7 mouse cellular contexts compared by ENCODE assay signal in the genomic region with DNA sequence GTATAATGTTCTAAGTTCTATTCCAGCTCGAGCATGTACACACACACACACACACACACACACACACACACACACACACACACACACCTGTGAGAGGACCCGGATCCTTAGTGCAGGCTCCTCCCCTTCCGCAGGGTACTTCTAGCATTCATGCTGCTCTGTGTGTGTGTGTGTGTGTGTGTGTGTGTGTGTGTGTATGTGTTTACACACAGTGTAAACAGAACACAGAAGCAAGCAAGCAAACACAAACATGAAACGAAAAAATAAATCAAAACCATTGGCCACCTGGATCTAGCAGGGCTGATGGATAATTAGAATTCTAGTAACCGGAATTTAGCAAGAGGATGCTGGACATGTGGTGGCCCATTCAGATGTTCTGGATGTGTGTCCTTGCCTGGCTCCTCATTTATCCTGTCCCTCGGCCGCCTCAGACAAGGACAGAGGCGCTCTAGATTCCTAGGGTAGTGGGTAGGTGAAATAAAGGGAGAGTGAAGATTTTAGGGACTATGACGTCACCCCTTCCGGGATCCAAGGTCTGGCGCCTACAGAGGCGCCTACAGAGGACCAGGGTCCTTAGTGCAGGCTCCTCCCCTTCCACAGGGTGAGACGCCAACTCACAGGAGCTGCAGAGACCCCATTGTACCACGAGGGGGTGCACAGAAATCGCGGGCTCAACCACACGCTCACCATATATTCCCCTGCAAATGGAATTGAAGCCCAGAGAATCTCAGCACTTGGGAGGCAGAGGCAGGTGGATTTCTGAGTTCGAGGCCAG. TPM values are rescaled to one million over a fixed set of nuclear protein-coding genes. Genes with fewer than 3 reads are reported as not detected.
DNase-seq lines count a peak whose midpoint lies in the region; ATAC-seq and TF ChIP-seq lines count a peak whose summit lies in the region.

No protein-coding gene starts in this region.

- no peaks in the 10 kb centered on the region for H3K36me3 ChIP-seq in intestine, embryonic 15.5 days
- no peaks in the 10 kb centered on the region for H3K36me3 ChIP-seq in limb, embryonic 10.5 days
- 0 out of 2 replicates have a peak, but pooled peaks cover 2% of the 10 kb centered on the region for H3K36me3 ChIP-seq in midbrain, embryonic 13.5 days
- no peaks in the 10 kb centered on the region for H3K36me3 ChIP-seq in small intestine, adult 2 months (ENCODE audit: control insufficient read depth, insufficient read depth, low read length)

- peak; percentile 77 for ATAC-seq in intestine, embryonic 15.5 days
- ATAC-seq in midbrain, embryonic 13.5 days = peak; percentile 57

- WGBS in intestine, embryonic 15.5 days = 22% methylated on average over 18 of the region's 18 CpGs
- 29% methylated on average over 18 of the region's 18 CpGs for WGBS in limb, embryonic 10.5 days
- WGBS in midbrain, embryonic 13.5 days = 27% methylated on average over 18 of the region's 18 CpGs
- WGBS in small intestine, adult 2 months = 16% methylated on average over 18 of the region's 18 CpGs

- peaks cover 2% of the 10 kb centered on the region; the same call in 1 of the 2 replicates for H3K4me1 ChIP-seq in cortical plate, adult 2 months (ENCODE audit: control insufficient read depth, insufficient read depth, low read length)
- peaks cover 37% of the 10 kb centered on the region for H3K4me1 ChIP-seq in intestine, embryonic 15.5 days (replicated peaks)
- H3K4me1 ChIP-seq in limb, embryonic 10.5 days = peaks cover 31% of the 10 kb centered on the region
- H3K4me1 ChIP-seq in midbrain, embryonic 13.5 days (replicated peaks) = peaks cover 65% of the 10 kb centered on the region
- H3K4me1 ChIP-seq in small intestine, adult 2 months (ENCODE audit: control insufficient read depth, insufficient read depth, insufficient read length, low read length) = no peaks in the 10 kb centered on the region; the same call in 1 of the 2 replicates

- H3K27ac ChIP-seq in cortical plate, adult 2 months (ENCODE audit: insufficient read depth, low read length) = 0 out of 2 replicates have a peak overlapping the region, but pooled peaks have one; percentile 7
- H3K27ac ChIP-seq in intestine, embryonic 15.5 days = no peak overlapping the region
- H3K27ac ChIP-seq in limb, embryonic 10.5 days = no peak overlapping the region
- H3K27ac ChIP-seq in midbrain, embryonic 13.5 days = peak overlapping the region; percentile 56
- H3K27ac ChIP-seq in small intestine, adult 2 months (ENCODE audit: insufficient read depth, low read depth, low read length) = no peak overlapping the region

- no peak overlapping the region; the same call in 1 of the 2 replicates for H3K4me2 ChIP-seq in intestine, embryonic 15.5 days (replicated peaks)
- 0 out of 2 replicates have a peak overlapping the region, but pooled peaks have one; percentile 13 for H3K4me2 ChIP-seq in midbrain, embryonic 13.5 days (replicated peaks)

- TF ChIP-seq CTCF in cortical plate, adult 2 months (IDR thresholded peaks at IDR 0.05; ENCODE audit: extremely low read depth, insufficient read depth, low read length) = peak; percentile 73
- TF ChIP-seq CTCF in small intestine, adult 2 months (IDR thresholded peaks at IDR 0.05; ENCODE audit: extremely low read depth, insufficient read length, insufficient replicate concordance, low read depth, low read length) = peak; percentile 68

- no peak overlapping the region for H3K9ac ChIP-seq in intestine, embryonic 15.5 days
- no peak overlapping the region for H3K9ac ChIP-seq in midbrain, embryonic 13.5 days (replicated peaks)

- intact Hi-C loops in gastrocnemius, postnatal 36 days (cut with DNase I) = loop anchor here (1.0 to 2.0 kb wide), 3 partner anchors 18 to 116 kb away; no protein-coding TSS in a partner anchor

- DNase-seq in adipocyte (ENCODE audit: low spot score) = peak; percentile 44
- DNase-seq in gastrocnemius, postnatal 36 days = peak; percentile 61 to 77
- peak; percentile 86 for DNase-seq in limb, embryonic 10.5 days (ENCODE audit: low spot score)

- no peak for TF ChIP-seq POLR2A in cortical plate, adult 2 months (IDR thresholded peaks at IDR 0.05; ENCODE audit: extremely low read depth, insufficient read depth, low read length)
- no peak for TF ChIP-seq POLR2A in small intestine, adult 2 months (IDR thresholded peaks at IDR 0.05; ENCODE audit: low read depth, low read length)

- no peak overlapping the region for H3K4me3 ChIP-seq in cortical plate, adult 2 months (ENCODE audit: insufficient read depth, low read length)
- no peak overlapping the region for H3K4me3 ChIP-seq in intestine, embryonic 15.5 days (replicated peaks)
- no peak overlapping the region for H3K4me3 ChIP-seq in limb, embryonic 10.5 days
- H3K4me3 ChIP-seq in midbrain, embryonic 13.5 days (replicated peaks) = no peak overlapping the region
- H3K4me3 ChIP-seq in small intestine, adult 2 months (ENCODE audit: low read depth, low read length) = no peak overlapping the region

- H3K27me3 ChIP-seq in intestine, embryonic 15.5 days (replicated peaks) = peaks cover 26% of the 10 kb centered on the region
- H3K27me3 ChIP-seq in limb, embryonic 10.5 days (ENCODE audit: low read depth, poor library complexity, severe bottlenecking) = peaks cover 40% of the 10 kb centered on the region
- peaks cover 35% of the 10 kb centered on the region for H3K27me3 ChIP-seq in midbrain, embryonic 13.5 days
- peaks cover 17% of the 10 kb centered on the region for H3K27me3 ChIP-seq in small intestine, adult 2 months (ENCODE audit: control insufficient read depth, insufficient read depth, low read length)

- H3K9me3 ChIP-seq in intestine, embryonic 15.5 days = no peaks in the 10 kb centered on the region
- H3K9me3 ChIP-seq in limb, embryonic 10.5 days (replicated peaks) = no peaks in the 10 kb centered on the region
- no peaks in the 10 kb centered on the region for H3K9me3 ChIP-seq in midbrain, embryonic 13.5 days

RNA-seq across cellular contexts. Expression of a gene that starts 6.6 kb away (rescaled TPM):
- polyA plus RNA-seq in cortical plate, adult 2 months (2012; rRNA removed) = 89.8 and 103 TPM in 2 replicates
- 1 to 10 TPM; 1.5 to 2.2 TPM for total RNA-seq in gastrocnemius, postnatal 36 days (2021)
- 8.1 and 8.3 TPM in 2 replicates for polyA plus RNA-seq in intestine, embryonic 15.5 days (2015; fragmentation: Nextera tagmentation; extraction: Ambion mirVana)
- polyA plus RNA-seq in limb, embryonic 10.5 days (2016; fragmentation: Nextera tagmentation; extraction: Ambion mirVana) = 2.6 and 5.7 TPM in 2 replicates
- polyA plus RNA-seq in midbrain, embryonic 13.5 days (2015; fragmentation: Nextera tagmentation; extraction: Ambion mirVana) = 119 and 120 TPM in 2 replicates
- 1.2 and 1.4 TPM in 2 replicates for polyA plus RNA-seq in small intestine, adult 2 months (2012; rRNA removed)

RNA-seq across cellular contexts. Expression of a gene that starts 8.4 kb away (rescaled TPM):
- 60.2 and 64.8 TPM in 2 replicates for polyA plus RNA-seq in cortical plate, adult 2 months (2012; rRNA removed)
- not detected for total RNA-seq in gastrocnemius, postnatal 36 days (2021)
- polyA plus RNA-seq in intestine, embryonic 15.5 days (2015; fragmentation: Nextera tagmentation; extraction: Ambion mirVana) = 3.0 and 3.1 TPM in 2 replicates
- 0.79 and 1.5 TPM in 2 replicates for polyA plus RNA-seq in limb, embryonic 10.5 days (2016; fragmentation: Nextera tagmentation; extraction: Ambion mirVana)
- 54.7 and 60.8 TPM in 2 replicates for polyA plus RNA-seq in midbrain, embryonic 13.5 days (2015; fragmentation: Nextera tagmentation; extraction: Ambion mirVana)
- polyA plus RNA-seq in small intestine, adult 2 months (2012; rRNA removed) = 0.04 and 0.09 TPM in 2 replicates

RNA-seq across cellular contexts. Expression of a gene that starts 27.1 kb away (rescaled TPM):
- 1,956 and 2,049 TPM in 2 replicates for polyA plus RNA-seq in cortical plate, adult 2 months (2012; rRNA removed)
- 100 to 1,000 TPM; 297 to 327 TPM for total RNA-seq in gastrocnemius, postnatal 36 days (2021)
- 137 and 140 TPM in 2 replicates for polyA plus RNA-seq in intestine, embryonic 15.5 days (2015; fragmentation: Nextera tagmentation; extraction: Ambion mirVana)
- 127 and 134 TPM in 2 replicates for polyA plus RNA-seq in limb, embryonic 10.5 days (2016; fragmentation: Nextera tagmentation; extraction: Ambion mirVana)
- 297 and 325 TPM in 2 replicates for polyA plus RNA-seq in midbrain, embryonic 13.5 days (2015; fragmentation: Nextera tagmentation; extraction: Ambion mirVana)
- polyA plus RNA-seq in small intestine, adult 2 months (2012; rRNA removed) = 147 and 452 TPM in 2 replicates

RNA-seq across cellular contexts. Expression of a gene that starts 31.8 kb away (rescaled TPM):
- 38.9 and 42.5 TPM in 2 replicates for polyA plus RNA-seq in cortical plate, adult 2 months (2012; rRNA removed)
- total RNA-seq in gastrocnemius, postnatal 36 days (2021) = not detected
- 0.28 and 0.44 TPM in 2 replicates for polyA plus RNA-seq in intestine, embryonic 15.5 days (2015; fragmentation: Nextera tagmentation; extraction: Ambion mirVana)
- polyA plus RNA-seq in limb, embryonic 10.5 days (2016; fragmentation: Nextera tagmentation; extraction: Ambion mirVana) = 0.96 and 0.98 TPM in 2 replicates
- polyA plus RNA-seq in midbrain, embryonic 13.5 days (2015; fragmentation: Nextera tagmentation; extraction: Ambion mirVana) = 3.4 and 4.3 TPM in 2 replicates
- polyA plus RNA-seq in small intestine, adult 2 months (2012; rRNA removed) = 0.05 and 0.14 TPM in 2 replicates

RNA-seq across cellular contexts. Expression of a gene that starts 41.5 kb away (rescaled TPM):
- polyA plus RNA-seq in cortical plate, adult 2 months (2012; rRNA removed) = 1.8 and 1.9 TPM in 2 replicates
- 1 to 10 TPM; 1.6 to 2.1 TPM for total RNA-seq in gastrocnemius, postnatal 36 days (2021)
- 28.1 and 29.0 TPM in 2 replicates for polyA plus RNA-seq in intestine, embryonic 15.5 days (2015; fragmentation: Nextera tagmentation; extraction: Ambion mirVana)
- polyA plus RNA-seq in limb, embryonic 10.5 days (2016; fragmentation: Nextera tagmentation; extraction: Ambion mirVana) = 13.7 and 13.8 TPM in 2 replicates
- 5.6 and 5.9 TPM in 2 replicates for polyA plus RNA-seq in midbrain, embryonic 13.5 days (2015; fragmentation: Nextera tagmentation; extraction: Ambion mirVana)
- polyA plus RNA-seq in small intestine, adult 2 months (2012; rRNA removed) = 0.74 and 0.85 TPM in 2 replicates

Comparison
In these comparisons a context has a peak if more than half of its experiments do, and no peak if none do; other contexts are left out.
1. H3K27ac ChIP-seq: peak in cortical plate, adult 2 months (single experiment) and midbrain, embryonic 13.5 days (single experiment); none in intestine, embryonic 15.5 days (single experiment), limb, embryonic 10.5 days (single experiment) and small intestine, adult 2 months (single experiment).
2. RNA of a gene that starts 8.4 kb away (polyA plus RNA-seq): 60.2 to 64.8 TPM in cortical plate, adult 2 months and 54.7 to 60.8 TPM in midbrain, embryonic 13.5 days; 3.0 to 3.1 TPM in intestine, embryonic 15.5 days, 0.79 to 1.5 TPM in limb, embryonic 10.5 days and 0.04 to 0.09 TPM in small intestine, adult 2 months; every median in the first group is over 10 times any median in the second.
3. Peak in every context shown above with its lines, with median percentiles within 50 percentile points of each other: DNase-seq.